Mouse (Mus musculus) B cell, adult 2 months (primary cell): Measurements from ENCODE around the gene Has1.
"Not testable (repeated sequence)": the region's sequence is repeated elsewhere in the genome, so short reads cannot be mapped to it uniquely, and the experiment has no call there.

Source experiments
- DNase-seq, 2 experiments: peaks; one replicate each; pipeline ENCODE4 v3.0.0; 2022

Gene Has1

GRCm38 (mm10) chr17:17855064-17855838, at the start of gene Has1:
Gene Has1, minus strand, starts transcription at chr17:17855205.
- DNase-seq = no peak

- peak in 1 of 2 experiments; percentile 3 for DNase-seq
These were observed 45.8 kb upstream of the Has1 start for GRCm38 (mm10) chr17:17900768-17901167.

- no peak for DNase-seq
These were observed 44.3 kb upstream of the Has1 start for GRCm38 (mm10) chr17:17899268-17899667.

GRCm38 (mm10) chr17:17896039-17896438, 41.0 kb upstream of the Has1 start:
- DNase-seq = peak; percentile 18 to 31

- DNase-seq = no peak
These were observed 34.9 kb upstream of the Has1 start for GRCm38 (mm10) chr17:17889732-17890425.

- no peak for DNase-seq
These were observed 32.8 kb upstream of the Has1 start, which contains the start of the genes Fpr2 and Fpr3 for GRCm38 (mm10) chr17:17887774-17888248. Gene Fpr2, plus strand, starts transcription at chr17:17887824. Gene Fpr3, plus strand, starts transcription at chr17:17887852.

- DNase-seq = no peak
These were observed 28.8 kb upstream of the Has1 start, which contains the start of gene Fpr1 for GRCm38 (mm10) chr17:17883840-17884239. Gene Fpr1, minus strand, starts transcription at chr17:17883940.

- no peak for DNase-seq
These were observed 27.7 kb upstream of the Has1 start for GRCm38 (mm10) chr17:17882672-17883071.

GRCm38 (mm10) chr17:17879347-17879746, 24.3 kb upstream of the Has1 start:
- no peak for DNase-seq

GRCm38 (mm10) chr17:17871697-17872096, 16.7 kb upstream of the Has1 start:
- DNase-seq = no peak

GRCm38 (mm10) chr17:17870892-17871550, 16.0 kb upstream of the Has1 start:
- DNase-seq = no peak

GRCm38 (mm10) chr17:17866801-17867469, 11.9 kb upstream of the Has1 start:
- DNase-seq = no peak

GRCm38 (mm10) chr17:17865168-17865567, 10.2 kb upstream of the Has1 start:
- DNase-seq = no peak

GRCm38 (mm10) chr17:17862360-17862759, 7.4 kb upstream of the Has1 start:
- no peak for DNase-seq

- DNase-seq = no peak
These were observed 5.1 kb upstream of the Has1 start for GRCm38 (mm10) chr17:17860110-17860509.

GRCm38 (mm10) chr17:17857446-17857845, 2.4 kb upstream of the Has1 start:
- DNase-seq = no peak

- DNase-seq = no peak
These were observed 1.6 kb upstream of the Has1 start for GRCm38 (mm10) chr17:17856612-17857011.

GRCm38 (mm10) chr17:17849906-17850712, 4.9 kb downstream of the Has1 start:
- DNase-seq = no peak

GRCm38 (mm10) chr17:17848988-17849387, 6.0 kb downstream of the Has1 start:
- no peak for DNase-seq

GRCm38 (mm10) chr17:17845187-17846027, 9.6 kb downstream of the Has1 start:
- DNase-seq = no peak

GRCm38 (mm10) chr17:17844606-17845005, 10.4 kb downstream of the Has1 start:
- DNase-seq = not testable (repeated sequence)
